Mouse (Mus musculus) thymus, adult 2 months (tissue): Measurements from ENCODE around the gene Rundc3a.

ENCODE experiments used
- CTCF ChIP-seq: fragments of 200-500 bp; IDR thresholded peaks from 2 replicates; pipeline ENCODE4 v1.5.1; 2012; ENCODE audit warnings: mild to moderate bottlenecking, control low read depth, low read length, moderate library complexity, borderline replicate concordance; ENCODE audit not compliant: control insufficient read depth, poor library complexity, insufficient read depth; ENCODE audit errors: extremely low read depth
- POLR2A ChIP-seq: fragments of 200-500 bp; IDR thresholded peaks from 2 replicates; pipeline ENCODE4 v1.6.1; 2012; ENCODE audit warnings: mild to moderate bottlenecking, low read length, control low read depth, moderate library complexity; ENCODE audit not compliant: control insufficient read depth, poor library complexity, insufficient read depth; ENCODE audit errors: extremely low read depth

DNA sequence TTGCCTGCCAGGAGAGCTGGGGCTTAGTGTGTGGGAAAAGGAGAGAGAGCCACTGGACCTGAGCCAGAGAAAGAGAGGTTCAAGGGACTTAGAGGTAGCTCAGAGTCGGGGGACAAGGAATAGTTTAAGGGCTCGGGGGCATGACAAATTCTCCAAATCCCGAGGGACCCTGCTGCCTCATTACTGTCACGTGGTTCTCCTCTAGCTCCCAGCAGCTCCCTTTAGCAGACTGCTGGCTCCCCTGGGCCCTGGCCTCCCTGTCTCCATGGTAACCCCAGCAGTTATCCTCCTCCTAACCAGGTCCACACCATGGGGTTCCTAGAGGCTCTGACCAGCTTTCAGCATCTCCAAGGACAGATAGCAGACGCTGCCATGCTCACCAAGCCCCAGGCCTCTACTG, 2.0 kb downstream of the Rundc3a start:
- TF ChIP-seq POLR2A (no peak), CTCF (no peak)
